Mouse (Mus musculus) lung, postnatal 14 days (tissue): ENCODE results near the gene Mrpl49.

Experiments used
- DNase-seq: peaks from one replicate; pipeline ENCODE4 v3.0.0; 2021

Gene Mrpl49

GRCm38 (mm10) chr19:6057313-6058096 lies at the start of gene Mrpl49, which contains the start of gene Fau:
Gene Mrpl49, minus strand, starts transcription at chr19:6057785.
Gene Fau, plus strand, starts transcription at chr19:6057844.
- DNase-seq, result peak; percentile 99

GRCm38 (mm10) chr19:6105586-6105985 lies 48.0 kb upstream of the Mrpl49 start, which contains the start of gene Naaladl1:
Gene Naaladl1, plus strand, starts transcription at chr19:6105782.
- DNase-seq, result no peak

GRCm38 (mm10) chr19:6104476-6104875 lies 46.9 kb upstream of the Mrpl49 start:
- DNase-seq, result no peak

- DNase-seq, result no peak
Observed at GRCm38 (mm10) chr19:6102169-6102853, 44.7 kb upstream of the Mrpl49 start.

- no peak for DNase-seq
Observed at GRCm38 (mm10) chr19:6101186-6101585, 43.6 kb upstream of the Mrpl49 start.

GRCm38 (mm10) chr19:6097847-6098246 lies 40.3 kb upstream of the Mrpl49 start:
- DNase-seq, result no peak

- DNase-seq, result no peak
Observed at GRCm38 (mm10) chr19:6094119-6094518, 36.5 kb upstream of the Mrpl49 start, which contains the start of gene AC131692.1. Gene AC131692.1, plus strand, starts transcription at chr19:6094419.

- no peak for DNase-seq
Observed at GRCm38 (mm10) chr19:6088841-6089240, 31.3 kb upstream of the Mrpl49 start.

GRCm38 (mm10) chr19:6085417-6085879 lies 27.9 kb upstream of the Mrpl49 start:
- DNase-seq, result peak; percentile 48

- peak; percentile 95 for DNase-seq
Observed at GRCm38 (mm10) chr19:6084478-6085248, 27.1 kb upstream of the Mrpl49 start, which contains the start of the genes Zfpl1 and Cdca5. Gene Zfpl1, minus strand, starts transcription at chr19:6084956. Gene Cdca5, plus strand, starts transcription at chr19:6084983.

- no peak for DNase-seq
Observed at GRCm38 (mm10) chr19:6082156-6082555, 24.6 kb upstream of the Mrpl49 start, which contains the start of gene Gm28374. Gene Gm28374, minus strand, starts transcription at chr19:6082256.

- no peak for DNase-seq
Observed at GRCm38 (mm10) chr19:6079983-6080480, 22.4 kb upstream of the Mrpl49 start, which contains the start of gene Tmem262. Gene Tmem262, plus strand, starts transcription at chr19:6080033.

- peak; percentile 87 for DNase-seq
Observed at GRCm38 (mm10) chr19:6076564-6077393, 19.2 kb upstream of the Mrpl49 start, which contains the start of gene Vps51. Gene Vps51, minus strand, starts transcription at chr19:6077231.

GRCm38 (mm10) chr19:6073889-6074288 lies 16.3 kb upstream of the Mrpl49 start:
- no peak for DNase-seq

- DNase-seq, result no peak
Observed at GRCm38 (mm10) chr19:6071261-6071660, 13.7 kb upstream of the Mrpl49 start.

GRCm38 (mm10) chr19:6070571-6071250 lies 13.1 kb upstream of the Mrpl49 start:
- no peak for DNase-seq

GRCm38 (mm10) chr19:6069851-6070250 lies 12.3 kb upstream of the Mrpl49 start:
- no peak for DNase-seq

- no peak for DNase-seq
Observed at GRCm38 (mm10) chr19:6068951-6069350, 11.4 kb upstream of the Mrpl49 start.

GRCm38 (mm10) chr19:6067724-6068415 lies 10.3 kb upstream of the Mrpl49 start, which contains the start of gene Tm7sf2:
Gene Tm7sf2, minus strand, starts transcription at chr19:6068373.
- DNase-seq, result peak; percentile 90
